Mouse (Mus musculus): Measurements from ENCODE around the gene Nadk2.

The Nadk2 gene

GRCm38 (mm10) chr15:9130772-9131498 lies 59.9 kb downstream of the Nadk2 start:
- no peak for DNase-seq (ENCODE audit: extremely low read depth, low read depth, low spot score)

GRCm38 (mm10) chr15:9131499-9131888 lies 60.4 kb downstream of the Nadk2 start:
- no peak for DNase-seq (ENCODE audit: extremely low read depth, low read depth, low spot score)

- DNase-seq (ENCODE audit: extremely low read depth, low read depth, low spot score) = no peak
Observed at GRCm38 (mm10) chr15:9132693-9133443, 61.8 kb downstream of the Nadk2 start.

- DNase-seq (ENCODE audit: extremely low read depth, low read depth, low spot score) = no peak
Observed at GRCm38 (mm10) chr15:9134891-9135507, 63.9 kb downstream of the Nadk2 start.

GRCm38 (mm10) chr15:9139447-9139846 lies 68.4 kb downstream of the Nadk2 start:
- DNase-seq (ENCODE audit: extremely low read depth, low read depth, low spot score) = no peak

- no peak for DNase-seq (ENCODE audit: extremely low read depth, low read depth, low spot score)
Observed at GRCm38 (mm10) chr15:9140252-9140680, 69.2 kb downstream of the Nadk2 start, which contains the start of gene Lmbrd2. Gene Lmbrd2 (plus strand): TSS chr15:9140550.

- no peak for DNase-seq (ENCODE audit: extremely low read depth, low read depth, low spot score)
Observed at GRCm38 (mm10) chr15:9140684-9141171, 69.7 kb downstream of the Nadk2 start.

GRCm38 (mm10) chr15:9155325-9155724 lies 84.3 kb downstream of the Nadk2 start, which contains the start of gene Skp2:
Gene Skp2 (minus strand): TSS chr15:9155425.
- no peak for DNase-seq (ENCODE audit: extremely low read depth, low read depth, low spot score)
